Mouse (Mus musculus): ENCODE results near the gene Metrn. TPM values are rescaled to one million over a fixed set of nuclear protein-coding genes. Genes with fewer than 3 reads are reported as not detected.

The Metrn gene
- total and polyA plus RNA-seq, 3 experiments = 47.9 to 54.6 (median 49.0) TPM

DNA sequence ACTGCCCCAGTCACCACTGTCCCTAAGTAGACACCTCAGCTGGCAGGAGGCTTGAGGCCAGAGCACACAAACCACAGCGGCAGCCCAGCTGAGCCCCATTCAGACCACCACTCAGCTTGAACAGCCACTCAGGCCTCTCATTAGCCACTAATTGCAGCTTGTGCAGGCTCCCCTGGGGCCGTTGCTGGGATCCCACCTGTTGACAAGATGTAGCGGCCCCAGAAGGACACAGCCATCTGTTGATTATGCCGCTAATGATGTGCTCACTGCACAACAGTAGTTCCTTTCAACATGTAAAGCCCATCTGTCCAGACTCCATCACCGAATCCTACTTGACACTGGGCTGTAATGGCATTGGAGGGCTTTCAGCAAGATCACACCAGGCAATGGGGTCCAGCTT lies 31.1 kb downstream of the Metrn start:
- H3K27ac ChIP-seq = no peak overlapping the region
- DNase-seq = no peak
- no peaks in the 10 kb centered on the region for H3K79me2 ChIP-seq (replicated peaks; ENCODE audit: control insufficient read depth, insufficient read depth, low read length)
- 64% methylated on average over 5 of the region's 5 CpGs for WGBS
- no peaks in the 10 kb centered on the region for H3K4me1 ChIP-seq (ENCODE audit: control insufficient read depth, insufficient read depth, low read length)
- no peak overlapping the region for H3K9ac ChIP-seq (ENCODE audit: low read depth, low read length)
- no peaks in the 10 kb centered on the region for H3K27me3 ChIP-seq (ENCODE audit: control insufficient read depth, insufficient read depth, low read length)
- TF ChIP-seq EP300 (IDR thresholded peaks at IDR 0.05; ENCODE audit: insufficient read depth, low read depth, low read length) (no peak), POLR2A (IDR thresholded peaks at IDR 0.05; ENCODE audit: insufficient read depth, low read depth, low read length) (no peak), CTCF (IDR thresholded peaks at IDR 0.05) (no peak)
- no peak overlapping the region for H3K4me3 ChIP-seq
- no peaks in the 10 kb centered on the region for H3K36me3 ChIP-seq (ENCODE audit: control insufficient read depth, insufficient read depth, low read length)
- intact Hi-C loops (cut with DNase I) = no loop called here

GRCm38 (mm10) chr17:25762591-25762990 lies 34.3 kb downstream of the Metrn start:
- no peaks in the 10 kb centered on the region for H3K79me2 ChIP-seq (replicated peaks; ENCODE audit: control insufficient read depth, insufficient read depth, low read length)
- 61% methylated on average over 3 of the region's 3 CpGs for WGBS
- TF ChIP-seq POLR2A (IDR thresholded peaks at IDR 0.05; ENCODE audit: insufficient read depth, low read depth, low read length) (no peak), CTCF (IDR thresholded peaks at IDR 0.05) (no peak), EP300 (IDR thresholded peaks at IDR 0.05; ENCODE audit: insufficient read depth, low read depth, low read length) (no peak)
- H3K9ac ChIP-seq (ENCODE audit: low read depth, low read length) = no peak overlapping the region
- DNase-seq = no peak
- H3K36me3 ChIP-seq (ENCODE audit: control insufficient read depth, insufficient read depth, low read length) = no peaks in the 10 kb centered on the region
- no peak overlapping the region for H3K27ac ChIP-seq
- no peak overlapping the region for H3K4me3 ChIP-seq
- no peaks in the 10 kb centered on the region for H3K4me1 ChIP-seq (ENCODE audit: control insufficient read depth, insufficient read depth, low read length)
- intact Hi-C loops (cut with DNase I) = no loop called here
- no peaks in the 10 kb centered on the region for H3K27me3 ChIP-seq (ENCODE audit: control insufficient read depth, insufficient read depth, low read length)

DNA sequence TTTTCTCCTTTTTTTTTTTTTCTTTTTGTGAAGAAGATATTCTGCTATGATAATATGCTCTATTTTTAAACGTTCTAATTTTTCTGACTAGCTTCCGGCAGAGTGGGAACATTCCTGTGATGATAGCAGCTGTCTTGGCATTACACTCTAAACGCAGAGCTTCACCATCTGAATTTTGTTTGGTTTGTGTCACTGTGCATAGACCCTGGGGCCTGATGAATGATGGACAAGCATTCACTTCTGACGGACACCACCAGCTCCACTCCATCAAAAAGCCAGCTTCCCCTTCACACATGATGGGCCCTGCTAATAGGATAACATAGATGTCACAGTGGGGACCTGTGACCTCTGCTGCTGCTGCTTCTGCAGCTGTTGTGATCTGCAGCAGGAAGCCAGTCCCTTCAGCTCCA lies 35.4 kb downstream of the Metrn start:
- 18% methylated on average over 4 of the region's 4 CpGs for WGBS
- TF ChIP-seq CTCF (IDR thresholded peaks at IDR 0.05) (no peak), EP300 (IDR thresholded peaks at IDR 0.05; ENCODE audit: insufficient read depth, low read depth, low read length) (no peak)
- intact Hi-C loops (cut with DNase I) = no loop called here

DNA sequence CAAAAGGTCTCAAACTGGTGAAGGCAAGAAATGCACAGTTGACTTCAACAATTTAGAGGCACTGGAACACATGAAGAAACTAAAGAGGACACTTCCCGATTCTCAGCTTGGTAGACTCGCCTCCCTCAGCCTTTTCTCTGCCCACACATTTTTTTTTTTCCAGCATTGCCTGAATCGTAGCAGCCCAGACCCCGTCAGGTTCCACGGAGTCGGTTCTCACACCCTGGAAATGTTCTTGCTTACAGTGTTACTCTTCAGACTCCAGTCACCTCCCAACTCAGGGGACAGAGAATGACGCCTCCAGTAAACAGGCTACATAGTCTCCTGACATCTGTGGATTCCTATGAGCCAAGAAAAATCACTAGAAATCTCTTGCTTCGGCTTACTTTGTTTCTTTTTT lies 36.8 kb downstream of the Metrn start:
- 64% methylated on average over 8 of the region's 8 CpGs for WGBS
- H3K4me1 ChIP-seq (ENCODE audit: control insufficient read depth, insufficient read depth, low read length) = no peaks in the 10 kb centered on the region
- H3K4me3 ChIP-seq = no peak overlapping the region
- H3K9ac ChIP-seq (ENCODE audit: low read depth, low read length) = no peak overlapping the region
- H3K27ac ChIP-seq = no peak overlapping the region
- intact Hi-C loops (cut with DNase I) = no loop called here
- H3K79me2 ChIP-seq (replicated peaks; ENCODE audit: control insufficient read depth, insufficient read depth, low read length) = no peaks in the 10 kb centered on the region
- no peak for DNase-seq
- no peaks in the 10 kb centered on the region for H3K36me3 ChIP-seq (ENCODE audit: control insufficient read depth, insufficient read depth, low read length)
- TF ChIP-seq CTCF (IDR thresholded peaks at IDR 0.05) = no peak
- no peak for TF ChIP-seq POLR2A (IDR thresholded peaks at IDR 0.05; ENCODE audit: insufficient read depth, low read depth, low read length)
- no peak for TF ChIP-seq EP300 (IDR thresholded peaks at IDR 0.05; ENCODE audit: insufficient read depth, low read depth, low read length)
- H3K27me3 ChIP-seq (ENCODE audit: control insufficient read depth, insufficient read depth, low read length) = no peaks in the 10 kb centered on the region

More for the DNA sequence above, 35.4 kb downstream of the Metrn start:
- Histone ChIP-seq H3K4me3 (no peak overlapping the region), H3K4me1 (ENCODE audit: control insufficient read depth, insufficient read depth, low read length) (no peaks in the 10 kb centered on the region), H3K9ac (ENCODE audit: low read depth, low read length) (no peak overlapping the region), H3K27ac (no peak overlapping the region; the same call in 1 of the 2 replicates), H3K27me3 (ENCODE audit: control insufficient read depth, insufficient read depth, low read length) (no peaks in the 10 kb centered on the region), H3K79me2 (replicated peaks; ENCODE audit: control insufficient read depth, insufficient read depth, low read length) (no peaks in the 10 kb centered on the region), H3K36me3 (ENCODE audit: control insufficient read depth, insufficient read depth, low read length) (no peaks in the 10 kb centered on the region)
- DNase-seq = no peak

- DNase-seq = no peak
- Histone ChIP-seq H3K4me1 (ENCODE audit: control insufficient read depth, insufficient read depth, low read length) (no peaks in the 10 kb centered on the region), H3K27me3 (ENCODE audit: control insufficient read depth, insufficient read depth, low read length) (no peaks in the 10 kb centered on the region), H3K79me2 (replicated peaks; ENCODE audit: control insufficient read depth, insufficient read depth, low read length) (no peaks in the 10 kb centered on the region), H3K9ac (ENCODE audit: low read depth, low read length) (no peak overlapping the region), H3K4me3 (no peak overlapping the region), H3K27ac (no peak overlapping the region), H3K36me3 (ENCODE audit: control insufficient read depth, insufficient read depth, low read length) (no peaks in the 10 kb centered on the region)
- TF ChIP-seq POLR2A (IDR thresholded peaks at IDR 0.05; ENCODE audit: insufficient read depth, low read depth, low read length) (no peak), EP300 (IDR thresholded peaks at IDR 0.05; ENCODE audit: insufficient read depth, low read depth, low read length) (no peak), CTCF (IDR thresholded peaks at IDR 0.05) (no peak)
- 52% methylated on average over 3 of the region's 3 CpGs for WGBS
- intact Hi-C loops (cut with DNase I) = no loop called here
These were observed 39.2 kb downstream of the Metrn start for GRCm38 (mm10) chr17:25757691-25758090.

DNA sequence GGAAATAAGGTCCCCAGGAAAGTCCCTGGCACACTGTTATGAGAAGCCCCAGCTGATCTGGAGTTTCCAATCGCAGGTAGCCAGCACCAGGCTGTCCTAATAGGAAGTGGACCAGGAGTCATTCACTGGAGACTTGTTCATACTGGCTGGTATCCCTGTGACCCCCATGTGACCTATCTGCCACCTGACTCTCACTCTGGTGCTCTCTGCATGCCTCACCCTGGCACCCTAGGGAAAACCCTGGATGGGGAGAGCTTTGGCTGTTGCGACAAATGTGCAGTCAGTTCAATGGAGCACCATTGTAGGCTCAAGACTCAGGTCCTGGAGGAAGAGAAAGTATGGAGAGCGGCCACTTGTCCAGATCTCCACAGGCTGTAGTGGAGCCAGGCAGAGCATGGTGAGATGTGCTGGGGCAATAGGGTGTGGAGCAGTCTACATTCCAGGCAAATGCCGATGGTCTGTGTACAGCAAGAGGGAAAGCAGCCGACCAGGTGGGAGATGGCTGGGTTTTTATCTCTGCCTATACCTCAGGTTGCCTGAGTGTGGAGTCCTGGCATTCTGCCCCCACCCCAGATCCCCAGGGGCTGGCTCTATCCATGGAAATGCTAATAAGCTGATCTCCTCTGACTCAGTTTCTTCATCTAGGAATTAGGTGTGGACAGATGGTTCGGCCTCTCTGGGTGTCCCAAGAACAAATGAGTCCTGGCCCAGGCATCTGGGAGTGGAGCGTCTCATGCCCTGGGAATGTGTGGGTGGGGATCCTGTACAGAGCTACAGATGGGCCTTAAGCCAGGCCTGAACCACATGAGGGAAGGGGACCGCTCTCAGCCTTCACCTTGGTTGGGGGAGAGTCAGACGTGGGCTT lies 40.3 kb downstream of the Metrn start:
- DNase-seq = peak in 1 of 2 experiments; percentile 20
- Histone ChIP-seq H3K9ac (ENCODE audit: low read depth, low read length) (no peak overlapping the region), H3K79me2 (replicated peaks; ENCODE audit: control insufficient read depth, insufficient read depth, low read length) (no peaks in the 10 kb centered on the region), H3K27ac (no peak overlapping the region), H3K4me3 (no peak overlapping the region), H3K4me1 (ENCODE audit: control insufficient read depth, insufficient read depth, low read length) (no peaks in the 10 kb centered on the region), H3K36me3 (ENCODE audit: control insufficient read depth, insufficient read depth, low read length) (no peaks in the 10 kb centered on the region), H3K27me3 (ENCODE audit: control insufficient read depth, insufficient read depth, low read length) (no peaks in the 10 kb centered on the region)
- TF ChIP-seq CTCF (IDR thresholded peaks at IDR 0.05) (no peak), EP300 (IDR thresholded peaks at IDR 0.05; ENCODE audit: insufficient read depth, low read depth, low read length) (no peak), POLR2A (IDR thresholded peaks at IDR 0.05; ENCODE audit: insufficient read depth, low read depth, low read length) (no peak)
- intact Hi-C loops (cut with DNase I) = no loop called here
- 56% methylated on average over 9 of the region's 9 CpGs for WGBS

All from heart, adult 2 months (tissue).